Mouse (Mus musculus): ENCODE results near the gene Gm45261.

The Gm45261 gene

DNA sequence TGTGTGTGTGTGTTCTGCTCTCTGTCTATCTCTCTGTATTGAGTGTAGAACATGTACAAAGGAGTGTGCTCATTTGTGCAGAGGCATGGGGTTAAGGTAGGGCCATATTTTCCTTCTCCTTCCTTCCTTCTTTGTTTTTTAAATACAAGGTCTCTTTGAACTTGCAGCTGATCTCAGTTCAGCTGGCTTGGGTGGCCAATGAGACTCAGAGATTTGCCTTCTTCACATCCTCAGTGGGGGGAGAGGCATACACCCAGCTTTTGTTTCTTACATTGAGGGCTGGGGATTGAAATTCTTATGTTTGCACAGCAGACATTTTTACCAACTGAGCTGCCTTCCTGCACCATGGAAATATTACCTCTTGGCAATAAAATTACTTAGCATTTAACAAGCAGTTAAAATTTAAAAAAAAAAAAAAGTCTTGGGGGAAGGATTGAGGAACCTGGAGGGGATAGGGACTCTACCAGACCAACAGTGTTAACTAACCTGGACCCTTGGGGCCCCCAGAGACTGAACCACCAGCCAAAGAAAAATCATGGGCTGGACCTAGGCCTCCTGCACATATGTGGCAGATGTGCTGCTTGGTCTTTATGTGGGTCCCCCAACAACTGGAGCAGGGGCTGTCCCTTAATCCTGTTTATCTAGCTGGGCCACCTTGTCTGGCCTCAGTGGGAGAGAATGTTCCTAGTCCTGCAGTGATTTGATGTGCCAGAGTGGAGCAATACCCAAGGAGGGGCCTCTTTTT is 50.8 kb downstream of the Gm45261 start:
- DNase-seq (ENCODE audit: extremely low read depth, low read depth) = no peak

GRCm38 (mm10) chr1:80409467-80410105 is 51.7 kb downstream of the Gm45261 start:
- DNase-seq (ENCODE audit: extremely low read depth, low read depth) = no peak

GRCm38 (mm10) chr1:80408586-80408985 is 52.7 kb downstream of the Gm45261 start:
- peak; percentile 51 for DNase-seq (ENCODE audit: extremely low read depth, low read depth)

DNA sequence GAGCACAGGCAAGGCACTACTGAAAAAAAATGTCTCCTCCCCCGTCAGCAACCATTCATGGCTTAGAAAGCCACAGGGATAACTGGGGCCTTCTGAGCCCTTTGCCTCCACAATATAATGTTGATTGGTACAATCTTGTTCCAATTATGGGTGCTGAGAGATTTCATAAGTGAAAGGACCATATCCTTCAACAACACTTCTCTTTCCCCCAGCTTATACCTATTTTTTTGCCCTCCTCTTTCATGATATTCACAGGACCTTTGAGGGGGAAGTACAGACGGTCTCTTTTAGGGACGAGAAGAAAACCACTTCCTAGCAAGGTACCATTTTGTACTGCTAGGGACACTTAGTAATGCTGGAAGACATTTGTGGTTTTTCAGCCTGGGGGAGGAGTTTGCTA is 57.1 kb downstream of the Gm45261 start:
- DNase-seq (ENCODE audit: extremely low read depth, low read depth) = no peak

DNA sequence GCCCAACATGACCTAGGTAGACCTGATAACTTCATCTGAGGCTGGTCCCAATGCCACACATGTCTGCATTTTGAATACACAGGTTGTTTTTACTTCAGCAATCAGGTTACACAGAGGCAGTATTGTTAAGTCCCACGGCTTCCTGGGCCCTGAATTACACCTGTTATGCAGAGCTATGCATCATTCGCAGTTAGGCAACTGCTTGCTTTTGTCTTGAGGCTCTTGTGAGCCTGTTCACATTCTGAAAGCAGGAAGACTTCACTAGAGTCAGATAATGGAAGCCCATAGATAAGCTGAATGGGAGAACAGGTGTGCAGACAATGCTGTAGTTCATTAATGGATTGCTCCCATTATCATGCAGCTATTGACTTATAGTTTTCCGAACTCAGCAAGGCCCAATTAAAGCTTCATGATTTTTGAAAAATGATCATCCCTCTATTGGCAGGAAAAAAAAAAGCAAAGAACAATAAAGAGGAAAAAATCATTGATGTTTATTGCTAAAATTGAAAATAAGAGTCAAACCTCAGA is 57.8 kb downstream of the Gm45261 start:
- DNase-seq (ENCODE audit: extremely low read depth, low read depth) = no peak

DNA sequence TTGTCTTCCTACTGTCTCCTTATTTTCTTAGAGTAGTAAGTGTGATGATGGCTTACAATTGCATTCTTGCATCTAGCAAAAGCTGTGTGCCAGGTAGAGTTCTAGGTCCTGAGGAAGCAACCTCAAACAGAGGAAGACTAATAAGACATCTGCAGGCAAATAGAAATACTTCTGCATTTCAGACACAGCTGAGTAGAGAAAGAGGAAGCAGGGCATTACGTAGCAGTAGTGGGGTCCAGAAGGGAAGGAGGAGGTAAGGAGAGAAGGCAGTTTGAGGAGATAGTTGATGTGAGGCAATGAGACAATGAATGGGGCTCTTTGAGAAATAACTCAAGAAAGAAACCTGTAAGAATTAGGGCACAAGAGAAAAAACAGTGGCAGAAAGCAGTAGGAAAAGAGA is 59.3 kb downstream of the Gm45261 start:
- DNase-seq (ENCODE audit: extremely low read depth, low read depth) = peak; percentile 68

Measured in MEL-GATA-1-ER (cell line).